Comparison of ENCODE assay signal across 34 mouse cellular contexts in genomic region chr3:88097666-88098065, GRCm38 (mm10). TPM values are rescaled to one million over a fixed set of nuclear protein-coding genes. Genes with fewer than 3 reads are reported as not detected.
DNase-seq lines count a peak whose midpoint lies in the region; ATAC-seq lines count a peak whose summit lies in the region.
"Had no signal": no experiment of that assay in that cellular context is flagged by ENCODE, and none has a peak within 500 bp of the region (broad histone marks: within the 10 kb centered on the region; RNA-seq: fewer than 3 reads in every experiment).

No protein-coding gene starts in this region.

- H3K9me3 ChIP-seq in megakaryocyte, embryonic 14.5 days = no peaks in the 10 kb centered on the region
- H3K9me3 ChIP-seq: limb, embryonic 10.5 days; limb, embryonic 15.5 days; liver, embryonic 13.5 days; midbrain, embryonic 12.5 days; neural tube, embryonic 13.5 days had no signal

- intact Hi-C loops in left cerebral cortex, postnatal 4 days (cut with DNase I) = loop anchor here (5.0 kb wide), 1 partner anchor 75 kb away; no protein-coding TSS in a partner anchor

- ATAC-seq in megakaryocyte, adult 5-6 weeks (ENCODE audit: poor library complexity, severe bottlenecking) = no peak
- ATAC-seq in hematopoietic stem cell, adult 5-6 weeks (replicated peaks in 1 of 2; ENCODE audit: insufficient read depth in 1 of 2, low FRiP score in 2 of 2, low TSS enrichment in 1 of 2, low read depth in 1 of 2, poor library complexity in 2 of 2, severe bottlenecking in 2 of 2) = peak; percentile 29 to 54
- ATAC-seq: forebrain, embryonic 14.5 days; inflammation-experienced regulatory T-cells, adult 6 months; lung, postnatal 0 days had no signal

- H3K4me3 ChIP-seq in megakaryocyte, embryonic 14.5 days (replicated peaks) = peak overlapping the region; percentile 17
- H3K4me3 ChIP-seq: limb, embryonic 10.5 days; limb, embryonic 15.5 days; liver, embryonic 13.5 days; midbrain, embryonic 12.5 days; neural tube, embryonic 13.5 days had no signal

- peaks cover 49% of the 10 kb centered on the region for H3K4me1 ChIP-seq in megakaryocyte, embryonic 14.5 days
- H3K4me1 ChIP-seq: limb, embryonic 15.5 days; liver, embryonic 13.5 days; midbrain, embryonic 12.5 days had no signal

- H3K36me3 ChIP-seq in megakaryocyte, embryonic 14.5 days (replicated peaks; ENCODE audit: low read length) = peaks cover 75% of the 10 kb centered on the region

- H3K27me3 ChIP-seq in megakaryocyte, embryonic 14.5 days (replicated peaks) = no peaks in the 10 kb centered on the region
- H3K27me3 ChIP-seq: limb, embryonic 15.5 days; liver, embryonic 13.5 days; midbrain, embryonic 12.5 days; neural tube, embryonic 13.5 days had no signal

- DNase-seq in 3T3-L1 (ENCODE audit: low read depth, low spot score) = peak; percentile 68
- DNase-seq in Muller cell, postnatal 12 days (ENCODE audit: inconsistent ontology term) = peak; percentile 49
- no peak for DNase-seq in left cerebral cortex, postnatal 4 days
- no peak for DNase-seq in right cerebral cortex, postnatal 4 days
- DNase-seq: adrenal gland, postnatal 25 days; cerebellum, adult 2 months; cerebellum, postnatal 25 days; gastrocnemius, postnatal 25 days; heart, adult 18-20 months; heart, postnatal 36 days; kidney, adult 11 months; kidney, postnatal 25 days; layer of hippocampus, postnatal 36 days; liver, embryonic 13.5 days; lung, adult 18-20 months; lung, postnatal 4 days; thymus, adult 2 months; thymus, postnatal 36 days had no signal

RNA-seq across cellular contexts. Expression of gene Iqgap3, which starts 15.9 kb away (rescaled TPM):
- polyA plus RNA-seq in megakaryocyte, embryonic 14.5 days (2012; ENCODE audit: insufficient read depth, low replicate concordance) = 3.3 and 6.8 TPM in 2 replicates
- 13.5 and 16.3 TPM in 2 replicates for total RNA-seq in megakaryocyte, adult 5-6 weeks (2015)
- total RNA-seq in megakaryocyte, adult 5-6 weeks (2017) = 26.3 and 27.8 TPM in 2 replicates
- total RNA-seq in hematopoietic stem cell, adult 5-6 weeks (2017) = 12.1 and 15.8 TPM in 2 replicates
- total RNA-seq in left cerebral cortex, postnatal 4 days (2021) = 1 to 10 TPM; 3.5 to 3.9 TPM

RNA-seq across cellular contexts. Expression of gene Ttc24, which starts 19.6 kb away (rescaled TPM):
- polyA plus RNA-seq in megakaryocyte, embryonic 14.5 days (2012; ENCODE audit: insufficient read depth, low replicate concordance) = not detected in 2 replicates
- not detected in 2 replicates for total RNA-seq in megakaryocyte, adult 5-6 weeks (2015)
- total RNA-seq in megakaryocyte, adult 5-6 weeks (2017) = not detected in 2 replicates
- total RNA-seq in hematopoietic stem cell, adult 5-6 weeks (2017) = not detected in 2 replicates
- total RNA-seq in left cerebral cortex, postnatal 4 days (2021) = not detected
- total RNA-seq: adrenal gland, adult 18-20 months; adrenal gland, postnatal 25 days; gastrocnemius, postnatal 25 days; heart, adult 18-20 months; heart, postnatal 36 days; layer of hippocampus, adult 8-10 months; layer of hippocampus, postnatal 36 days; MEL had no signal
- polyA plus RNA-seq: cerebellum, adult 2 months; forebrain, embryonic 14.5 days; heart, embryonic 11.5 days; hindbrain, embryonic 14.5 days; inflammation-experienced regulatory T-cells, adult 6 months; kidney, embryonic 14.5 days; limb, embryonic 10.5 days; limb, embryonic 15.5 days; liver, embryonic 13.5 days; lung, postnatal 0 days; midbrain, embryonic 12.5 days; neural tube, embryonic 13.5 days had no signal

RNA-seq across cellular contexts. Expression of gene Naxe, which starts 39.4 kb away (rescaled TPM):
- 30.3 and 44.6 TPM in 2 replicates for polyA plus RNA-seq in megakaryocyte, embryonic 14.5 days (2012; ENCODE audit: insufficient read depth, low replicate concordance)
- 48.2 and 56.4 TPM in 2 replicates for total RNA-seq in megakaryocyte, adult 5-6 weeks (2015)
- total RNA-seq in megakaryocyte, adult 5-6 weeks (2017) = 17.8 and 29.3 TPM in 2 replicates
- 37.1 and 45.2 TPM in 2 replicates for total RNA-seq in hematopoietic stem cell, adult 5-6 weeks (2017)
- 10 to 100 TPM; 59.0 to 66.1 TPM for total RNA-seq in left cerebral cortex, postnatal 4 days (2021)

RNA-seq across cellular contexts. Expression of gene Mef2d, which starts 44.5 kb away (rescaled TPM):
- 60.2 and 145 TPM in 2 replicates for polyA plus RNA-seq in megakaryocyte, embryonic 14.5 days (2012; ENCODE audit: insufficient read depth, low replicate concordance)
- 73.3 and 77.4 TPM in 2 replicates for total RNA-seq in megakaryocyte, adult 5-6 weeks (2015)
- 29.2 and 42.0 TPM in 2 replicates for total RNA-seq in megakaryocyte, adult 5-6 weeks (2017)
- total RNA-seq in hematopoietic stem cell, adult 5-6 weeks (2017) = 31.1 and 33.3 TPM in 2 replicates
- 100 to 1,000 TPM; 113 to 121 TPM for total RNA-seq in left cerebral cortex, postnatal 4 days (2021)

RNA-seq across cellular contexts. Expression of gene Gpatch4, which starts 54.8 kb away (rescaled TPM):
- polyA plus RNA-seq in megakaryocyte, embryonic 14.5 days (2012; ENCODE audit: insufficient read depth, low replicate concordance) = 5.3 and 18.9 TPM in 2 replicates
- 7.3 TPM in 2 replicates for total RNA-seq in megakaryocyte, adult 5-6 weeks (2015)
- 9.5 and 10.1 TPM in 2 replicates for total RNA-seq in megakaryocyte, adult 5-6 weeks (2017)
- total RNA-seq in hematopoietic stem cell, adult 5-6 weeks (2017) = 32.5 and 45.3 TPM in 2 replicates
- 10 to 100 TPM; 26.5 to 30.6 TPM for total RNA-seq in left cerebral cortex, postnatal 4 days (2021)

Comparison
In these comparisons a context has a peak if more than half of its experiments do, and no peak if none do; other contexts are left out.
1. DNase-seq: peak in 3T3-L1 (single experiment) and Muller cell, postnatal 12 days (single experiment); none in left cerebral cortex, postnatal 4 days (single experiment) and right cerebral cortex, postnatal 4 days (single experiment).